ENCODE assay signal across 26 mouse cellular contexts in the genomic region with DNA sequence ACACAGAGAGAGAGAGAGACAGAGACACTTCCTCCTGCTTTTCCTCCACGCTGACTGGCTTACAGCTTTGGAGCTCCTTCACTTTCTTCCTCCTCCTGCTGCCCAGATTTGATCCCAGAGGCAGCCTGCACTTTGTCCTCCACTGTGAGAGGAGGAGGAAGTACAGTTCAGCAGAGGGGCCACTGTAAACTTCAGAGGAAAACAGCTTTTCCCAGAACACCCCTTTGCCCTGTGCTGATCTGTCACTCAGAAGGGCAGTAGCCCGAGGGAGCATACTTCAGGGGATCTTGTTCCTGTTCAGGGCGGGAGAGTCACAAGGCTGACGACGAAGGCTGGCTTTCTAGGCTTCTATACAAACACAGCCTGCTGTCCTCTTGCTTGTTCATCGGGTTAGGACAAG. TPM values are rescaled to one million over a fixed set of nuclear protein-coding genes. Genes with fewer than 3 reads are reported as not detected.
DNase-seq lines count a peak whose midpoint lies in the region; ATAC-seq lines count a peak whose summit lies in the region.
"Had no signal": no experiment of that assay in that cellular context is flagged by ENCODE, and none has a peak within 500 bp of the region (broad histone marks: within the 10 kb centered on the region; RNA-seq: fewer than 3 reads in every experiment).

No protein-coding gene starts in this region.

- no peak overlapping the region for H3K27ac ChIP-seq in liver, embryonic 16.5 days (ENCODE audit: low read length)
- no peak overlapping the region for H3K27ac ChIP-seq in liver, embryonic 12.5 days
- peak overlapping the region; percentile 67 for H3K27ac ChIP-seq in kidney, embryonic 16.5 days (ENCODE audit: low read length)
- H3K27ac ChIP-seq: embryonic facial prominence, embryonic 13.5 days; forebrain, embryonic 15.5 days; hindbrain, embryonic 12.5 days; layer of hippocampus, adult 2 months; limb, embryonic 13.5 days; liver, embryonic 15.5 days; midbrain, embryonic 12.5 days; stomach, embryonic 15.5 days had no signal

- H3K4me2 ChIP-seq in liver, embryonic 16.5 days (ENCODE audit: low read depth, low read length) = no peak overlapping the region
- no peak overlapping the region for H3K4me2 ChIP-seq in liver, embryonic 12.5 days
- H3K4me2 ChIP-seq in kidney, embryonic 16.5 days (replicated peaks; ENCODE audit: low read depth, low read length) = 0 out of 2 replicates have a peak overlapping the region, but pooled peaks have one; percentile 6
- H3K4me2 ChIP-seq: embryonic facial prominence, embryonic 13.5 days; forebrain, embryonic 15.5 days; hindbrain, embryonic 12.5 days; limb, embryonic 13.5 days; liver, embryonic 15.5 days; midbrain, embryonic 12.5 days; stomach, embryonic 15.5 days had no signal

- H3K4me3 ChIP-seq in liver, embryonic 16.5 days (ENCODE audit: low read depth, low read length) = no peak overlapping the region
- no peak overlapping the region for H3K4me3 ChIP-seq in liver, embryonic 12.5 days
- H3K4me3 ChIP-seq in kidney, embryonic 16.5 days (ENCODE audit: low read length) = no peak overlapping the region
- H3K4me3 ChIP-seq: embryonic facial prominence, embryonic 13.5 days; forebrain, embryonic 15.5 days; hindbrain, embryonic 12.5 days; layer of hippocampus, adult 2 months; limb, embryonic 13.5 days; liver, embryonic 15.5 days; midbrain, embryonic 12.5 days; stomach, embryonic 15.5 days had no signal

- H3K27me3 ChIP-seq in liver, embryonic 16.5 days (ENCODE audit: control insufficient read depth, insufficient read depth, low read depth, low read length) = no peaks in the 10 kb centered on the region
- peaks cover 22% of the 10 kb centered on the region for H3K27me3 ChIP-seq in liver, embryonic 12.5 days (replicated peaks)
- no peaks in the 10 kb centered on the region for H3K27me3 ChIP-seq in kidney, embryonic 16.5 days (ENCODE audit: insufficient read depth, low read length)
- H3K27me3 ChIP-seq: stomach, embryonic 15.5 days had no signal

- WGBS in liver, embryonic 16.5 days (ENCODE audit: insufficient replicate concordance) = 20% methylated on average over 6 of the region's 6 CpGs
- WGBS in liver, embryonic 12.5 days (ENCODE audit: insufficient replicate concordance) = 37% methylated on average over 6 of the region's 6 CpGs
- WGBS in kidney, embryonic 16.5 days = 20% methylated on average over 6 of the region's 6 CpGs

- H3K4me1 ChIP-seq in liver, embryonic 16.5 days (ENCODE audit: control insufficient read depth, low read depth, low read length) = peaks cover 6% of the 10 kb centered on the region
- H3K4me1 ChIP-seq in liver, embryonic 12.5 days = peaks cover 22% of the 10 kb centered on the region
- H3K4me1 ChIP-seq in kidney, embryonic 16.5 days (ENCODE audit: insufficient read depth, low read length) = peaks cover 64% of the 10 kb centered on the region
- H3K4me1 ChIP-seq: forebrain, embryonic 15.5 days; hindbrain, embryonic 12.5 days had no signal

- no peak overlapping the region for H3K9ac ChIP-seq in liver, embryonic 16.5 days (ENCODE audit: low read depth, low read length)
- H3K9ac ChIP-seq in liver, embryonic 12.5 days = no peak overlapping the region
- 0 out of 2 replicates have a peak overlapping the region, but pooled peaks have one; percentile 20 for H3K9ac ChIP-seq in kidney, embryonic 16.5 days (replicated peaks; ENCODE audit: low read length)
- H3K9ac ChIP-seq: embryonic facial prominence, embryonic 13.5 days; forebrain, embryonic 15.5 days; hindbrain, embryonic 12.5 days; limb, embryonic 13.5 days; liver, embryonic 15.5 days; midbrain, embryonic 12.5 days; stomach, embryonic 15.5 days had no signal

- 0 out of 2 replicates have a peak, but pooled peaks have one; percentile 27 for ATAC-seq in liver, embryonic 16.5 days (ENCODE audit: low read depth)
- ATAC-seq in liver, embryonic 12.5 days = no peak
- ATAC-seq in kidney, embryonic 16.5 days (ENCODE audit: low FRiP score, low TSS enrichment) = peak; percentile 79
- ATAC-seq in megakaryocyte-erythroid progenitor cell, adult 5-6 weeks (replicated peaks; ENCODE audit: low FRiP score, low TSS enrichment, poor library complexity, severe bottlenecking) = no peak
- ATAC-seq: forebrain, embryonic 15.5 days had no signal

- peak; percentile 62 for DNase-seq in kidney, adult 18-20 months
- peak; percentile 45 to 62 for DNase-seq in kidney, postnatal 4 days
- no peak for DNase-seq in heart, adult 18-20 months
- no peak for DNase-seq in right cerebral cortex, adult 18-20 months
- DNase-seq: adrenal gland, postnatal 10 days; cerebellum, adult 2 months; cerebellum, postnatal 25 days; gastrocnemius, postnatal 14 days; heart, adult 11 months; lung, postnatal 10 days; right cerebral cortex, postnatal 4 days; thymus, adult 18-20 months; thymus, postnatal 36 days had no signal

- H3K36me3 ChIP-seq in liver, embryonic 16.5 days (ENCODE audit: control insufficient read depth, insufficient read depth) = no peaks in the 10 kb centered on the region
- no peaks in the 10 kb centered on the region for H3K36me3 ChIP-seq in liver, embryonic 12.5 days
- H3K36me3 ChIP-seq in kidney, embryonic 16.5 days (ENCODE audit: insufficient read depth, low read length) = no peaks in the 10 kb centered on the region
- H3K36me3 ChIP-seq: embryonic facial prominence, embryonic 13.5 days; forebrain, embryonic 15.5 days; hindbrain, embryonic 12.5 days; liver, embryonic 15.5 days; midbrain, embryonic 12.5 days; stomach, embryonic 15.5 days had no signal

- H3K9me3 ChIP-seq in liver, embryonic 16.5 days (replicated peaks; ENCODE audit: control insufficient read depth, low read length) = no peaks in the 10 kb centered on the region
- H3K9me3 ChIP-seq in liver, embryonic 12.5 days (replicated peaks) = no peaks in the 10 kb centered on the region
- H3K9me3 ChIP-seq in kidney, embryonic 16.5 days (ENCODE audit: low read length) = no peaks in the 10 kb centered on the region
- H3K9me3 ChIP-seq: embryonic facial prominence, embryonic 13.5 days; forebrain, embryonic 15.5 days; hindbrain, embryonic 12.5 days; limb, embryonic 13.5 days; liver, embryonic 15.5 days; midbrain, embryonic 12.5 days; stomach, embryonic 15.5 days had no signal

RNA-seq across cellular contexts. Expression of a gene that starts 7.1 kb away (rescaled TPM):
- polyA plus RNA-seq in liver, embryonic 16.5 days (2015; fragmentation: Nextera tagmentation; extraction: Ambion mirVana) = 11.9 and 12.7 TPM in 2 replicates
- 3.5 and 3.8 TPM in 2 replicates for polyA plus RNA-seq in liver, embryonic 12.5 days (2016; fragmentation: Nextera tagmentation; extraction: Ambion mirVana)
- 49.7 TPM in 2 replicates for polyA plus RNA-seq in kidney, embryonic 16.5 days (2015; fragmentation: Nextera tagmentation; extraction: Ambion mirVana)
- not detected in 2 replicates for total RNA-seq in megakaryocyte-erythroid progenitor cell, adult 5-6 weeks (2014; fragmentation: Nextera tagmentation)
- not detected in 2 replicates for total RNA-seq in megakaryocyte-erythroid progenitor cell, adult 5-6 weeks (2017)
- total RNA-seq in heart, adult 18-20 months (2021) = 1 to 10 TPM; 2.0 to 3.7 TPM
- total RNA-seq: neutrophil, adult 5-6 weeks had no signal

Comparison
In these comparisons a context has a peak if more than half of its experiments do, and no peak if none do; other contexts are left out.
1. ATAC-seq: peak in liver, embryonic 16.5 days (single experiment) and kidney, embryonic 16.5 days (single experiment); none in liver, embryonic 12.5 days (single experiment) and megakaryocyte-erythroid progenitor cell, adult 5-6 weeks (single experiment).
2. DNase-seq: peak in kidney, adult 18-20 months (single experiment) and kidney, postnatal 4 days (2 of 2); none in heart, adult 18-20 months (0 of 2) and right cerebral cortex, adult 18-20 months (single experiment).